Mouse (Mus musculus) stomach, embryonic 16.5 days (tissue): ENCODE measurements at regions not wholly inside any gene's neighbourhood (a gene's known extent, or its start where the extent isn't known, plus 50 kb on each side); places are given as distances from the start of the nearest gene placed in this dataset.

ENCODE experiments used
- ATAC-seq: fragments of 200-750 bp; cut with Nextera tagmentation; 2 replicates; pipeline ENCODE4 v1.8.0; 2017; ENCODE audit warnings: moderate number of reproducible peaks, moderate TSS enrichment; ENCODE audit not compliant: insufficient read depth, low FRiP score
- H3K27ac ChIP-seq: fragments of 300-500 bp; sonication (generic); 2 replicates; pipeline ENCODE4 v1.5.1; 2014; ENCODE audit warnings: low read length
- H3K27me3 ChIP-seq: fragments of 300-500 bp; sonication (generic); 2 replicates; pipeline ENCODE4 v1.6.1; 2014; ENCODE audit warnings: low read length, control low read depth, mixed read lengths; ENCODE audit not compliant: control insufficient read depth, insufficient read depth
- H3K36me3 ChIP-seq: fragments of 300-500 bp; sonication (generic); 2 replicates; pipeline ENCODE4 v1.6.1; 2014; ENCODE audit warnings: low read length; ENCODE audit not compliant: control insufficient read depth, insufficient read depth
- H3K4me1 ChIP-seq: fragments of 300-500 bp; sonication (generic); 2 replicates; pipeline ENCODE4 v1.6.1; 2014; ENCODE audit warnings: low read length, control low read depth, mixed read lengths; ENCODE audit not compliant: control insufficient read depth, insufficient read depth
- H3K4me2 ChIP-seq: fragments of 300-500 bp; sonication (generic); 2 replicates; pipeline ENCODE4 v1.6.1; 2014; ENCODE audit warnings: low read depth, low read length, mixed read lengths
- H3K4me3 ChIP-seq: fragments of 300-500 bp; sonication (generic); replicated peaks from 2 replicates; pipeline ENCODE4 v1.5.1; 2014; ENCODE audit warnings: mild to moderate bottlenecking, low read length
- H3K9ac ChIP-seq: fragments of 300-500 bp; sonication (generic); 2 replicates; pipeline ENCODE4 v1.6.1; 2014; ENCODE audit warnings: low read length
- H3K9me3 ChIP-seq: fragments of 300-500 bp; sonication (generic); replicated peaks from 2 replicates; pipeline ENCODE4 v1.6.1; 2016; ENCODE audit warnings: low read length, control low read depth; ENCODE audit not compliant: control insufficient read depth
- WGBS: fragments of 180-500 bp; shearing (Covaris S2); extraction: QIAGEN DNeasy Blood & Tissue Kit; methylation state at CpG from one replicate; pipeline ENCODE4 v1.1.7; 2014; 5-methylcytosine and 5-hydroxymethylcytosine counted together

DNA sequence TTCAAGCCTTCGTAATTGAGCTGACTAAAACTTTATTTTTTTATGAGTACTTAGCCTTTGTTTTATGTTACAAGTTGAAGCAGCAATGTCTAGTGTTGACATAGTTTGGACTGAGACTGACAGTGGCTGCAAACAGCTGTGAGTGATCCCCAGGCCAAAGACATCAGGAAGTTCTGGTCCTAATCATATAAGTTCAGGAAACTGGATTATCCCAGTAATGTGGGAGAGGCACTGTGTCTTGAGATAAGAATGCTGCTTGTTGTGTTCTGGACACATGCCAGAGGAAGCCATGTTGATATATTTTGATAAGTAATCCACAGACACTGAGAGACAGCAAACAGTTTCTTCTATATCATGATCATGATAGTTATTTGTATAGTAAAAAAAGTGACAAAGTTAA lies 153.4 kb downstream of the Lrriq3 start:
- Histone ChIP-seq H3K36me3 (no peaks in the 10 kb centered on the region), H3K4me1 (no peaks in the 10 kb centered on the region), H3K4me2 (no peak overlapping the region), H3K4me3 (no peak overlapping the region), H3K27me3 (no peaks in the 10 kb centered on the region), H3K27ac (no peak overlapping the region), H3K9me3 (no peaks in the 10 kb centered on the region; the same call in 1 of the 2 replicates), H3K9ac (no peak overlapping the region)
- whole genome bisulfite sequencing, result 70% methylated on average over 1 of the region's 1 CpGs
- ATAC-seq, result no peak

- no peaks in the 10 kb centered on the region for H3K4me1 ChIP-seq
- H3K9ac ChIP-seq, result no peak overlapping the region
- H3K9me3 ChIP-seq, result no peaks in the 10 kb centered on the region; the same call in 1 of the 2 replicates
- no peak overlapping the region for H3K27ac ChIP-seq
- H3K4me3 ChIP-seq, result no peak overlapping the region
- no peaks in the 10 kb centered on the region for H3K27me3 ChIP-seq
- no peak for ATAC-seq
- H3K36me3 ChIP-seq, result no peaks in the 10 kb centered on the region
- no peak overlapping the region for H3K4me2 ChIP-seq
- WGBS, result 64% methylated on average over 2 of the region's 2 CpGs
These were observed 153.9 kb downstream of the Lrriq3 start for GRCm38 (mm10) chr3:155247124-155247523.

DNA sequence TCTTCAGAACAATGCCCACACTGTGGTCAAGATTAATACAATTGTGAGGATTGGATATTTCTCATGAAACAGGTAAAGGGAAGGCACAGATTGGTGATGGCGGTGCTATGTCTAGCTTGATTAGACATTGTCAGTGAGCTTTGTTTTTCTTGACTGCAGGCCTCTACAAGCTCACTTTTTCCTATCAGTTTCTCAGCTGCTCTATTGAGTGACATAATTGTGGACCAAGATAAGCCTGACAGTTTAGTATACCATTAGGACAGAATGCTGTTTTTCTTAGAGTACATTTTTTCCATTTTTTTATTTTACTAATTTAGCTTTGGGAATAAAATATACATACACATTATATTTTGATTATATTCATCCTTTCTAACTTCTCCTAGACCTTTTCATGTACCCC lies 154.7 kb downstream of the Lrriq3 start:
- Histone ChIP-seq H3K9ac (no peak overlapping the region), H3K4me3 (no peak overlapping the region), H3K4me2 (no peak overlapping the region), H3K9me3 (no peaks in the 10 kb centered on the region; the same call in 1 of the 2 replicates), H3K27me3 (no peaks in the 10 kb centered on the region), H3K4me1 (no peaks in the 10 kb centered on the region), H3K27ac (no peak overlapping the region), H3K36me3 (no peaks in the 10 kb centered on the region)
- 84% methylated on average over 1 of the region's 1 CpGs for WGBS
- ATAC-seq, result no peak

DNA sequence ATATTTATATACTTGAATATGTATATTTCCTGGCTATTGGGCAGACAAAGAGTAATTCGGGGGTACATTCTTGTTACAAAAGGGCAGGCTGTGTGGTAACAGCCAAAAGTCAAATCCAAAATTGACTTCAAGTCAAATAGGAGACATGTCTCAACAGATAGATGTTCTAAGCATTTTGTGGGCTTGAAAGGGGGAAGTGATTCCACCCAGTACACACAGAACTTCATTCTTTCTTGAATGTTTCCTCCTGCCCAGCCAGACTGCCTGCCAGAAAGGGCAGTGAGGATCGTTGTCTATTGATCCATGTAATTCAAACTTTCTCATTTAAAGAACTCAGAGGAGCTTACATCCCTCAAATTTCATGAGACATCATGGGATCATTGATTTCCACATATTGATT lies 157.7 kb downstream of the Lrriq3 start:
- WGBS, result 64% methylated on average over 2 of the region's 2 CpGs
- H3K36me3 ChIP-seq, result no peaks in the 10 kb centered on the region
- H3K4me1 ChIP-seq, result no peaks in the 10 kb centered on the region
- no peak overlapping the region for H3K27ac ChIP-seq
- no peak overlapping the region for H3K9ac ChIP-seq
- no peaks in the 10 kb centered on the region for H3K27me3 ChIP-seq
- no peak for ATAC-seq
- H3K4me2 ChIP-seq, result no peak overlapping the region
- H3K9me3 ChIP-seq, result no peaks in the 10 kb centered on the region; the same call in 1 of the 2 replicates
- no peak overlapping the region for H3K4me3 ChIP-seq

DNA sequence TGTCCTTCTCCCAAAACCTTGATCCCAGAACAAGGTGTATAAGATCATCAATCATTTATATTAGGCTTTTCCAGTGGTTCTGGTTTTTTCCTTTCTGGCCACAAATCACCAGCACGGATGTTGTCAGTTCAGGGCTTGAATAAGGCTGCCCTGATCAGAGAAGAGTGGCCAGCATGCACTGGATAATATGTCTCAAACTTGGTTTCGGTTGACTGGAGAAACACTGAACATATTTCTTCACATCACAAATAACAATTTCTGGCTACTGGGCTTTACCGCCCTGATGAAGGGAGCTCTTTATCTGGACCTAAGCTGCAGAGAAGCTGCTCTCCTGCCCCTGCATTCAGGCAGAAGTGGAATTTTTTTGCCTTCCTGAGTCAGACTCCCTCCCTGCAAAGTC lies 205.0 kb downstream of the Lrriq3 start:
- H3K27me3 ChIP-seq, result no peaks in the 10 kb centered on the region
- no peak overlapping the region for H3K9ac ChIP-seq
- H3K9me3 ChIP-seq, result no peaks in the 10 kb centered on the region
- no peak overlapping the region for H3K4me2 ChIP-seq
- ATAC-seq, result no peak
- H3K27ac ChIP-seq, result no peak overlapping the region
- H3K4me3 ChIP-seq, result no peak overlapping the region
- no peaks in the 10 kb centered on the region for H3K36me3 ChIP-seq
- H3K4me1 ChIP-seq, result no peaks in the 10 kb centered on the region
- 55% methylated on average over 3 of the region's 3 CpGs for WGBS

DNA sequence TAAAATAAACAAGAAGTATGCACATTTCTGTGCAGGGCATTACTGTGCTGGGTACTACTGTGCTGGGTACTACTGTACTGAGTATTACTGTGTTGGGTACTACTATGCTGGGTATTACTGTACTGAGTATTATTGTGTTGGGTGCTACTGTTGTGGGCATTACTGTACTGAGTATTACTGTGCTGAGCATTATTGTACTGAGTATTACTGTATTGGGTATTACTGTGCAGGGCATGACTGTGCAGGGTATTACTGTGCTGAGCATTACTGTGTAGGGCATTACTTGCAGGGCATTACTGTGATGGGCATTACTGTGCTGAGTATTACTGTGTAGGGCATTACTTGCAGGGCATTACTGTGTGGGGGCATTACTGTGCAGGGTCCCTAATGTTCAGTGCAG lies 205.5 kb downstream of the Lrriq3 start:
- ATAC-seq, result no peak
- H3K9me3 ChIP-seq, result no peaks in the 10 kb centered on the region
- no peak overlapping the region for H3K9ac ChIP-seq
- H3K4me1 ChIP-seq, result no peaks in the 10 kb centered on the region
- no peaks in the 10 kb centered on the region for H3K27me3 ChIP-seq
- H3K27ac ChIP-seq, result no peak overlapping the region
- H3K4me3 ChIP-seq, result no peak overlapping the region
- no peak overlapping the region for H3K4me2 ChIP-seq
- no peaks in the 10 kb centered on the region for H3K36me3 ChIP-seq

DNA sequence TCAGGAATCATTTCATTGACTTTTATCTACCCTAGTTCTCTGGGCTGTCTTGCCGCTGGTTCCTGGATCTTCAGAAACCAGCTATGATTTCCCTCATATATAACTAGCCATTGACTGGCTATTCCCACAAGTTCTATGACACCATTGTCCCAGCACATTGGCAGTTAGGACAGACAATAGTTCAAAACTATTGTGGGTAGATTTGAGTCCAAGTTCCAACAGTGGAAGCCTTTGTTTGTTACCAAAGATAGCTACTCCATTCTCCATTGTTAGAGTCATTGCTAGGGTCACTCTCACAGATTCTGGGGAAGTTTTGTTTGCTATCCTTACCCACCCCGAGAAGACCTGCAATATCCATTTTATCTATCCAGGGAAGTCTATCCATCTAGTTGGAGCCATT lies 229.1 kb downstream of the Lrriq3 start:
- no peak overlapping the region for H3K4me2 ChIP-seq
- H3K9ac ChIP-seq, result no peak overlapping the region
- H3K4me1 ChIP-seq, result no peaks in the 10 kb centered on the region
- no peak for ATAC-seq
- H3K4me3 ChIP-seq, result no peak overlapping the region
- 80% methylated on average over 2 of the region's 2 CpGs for WGBS
- no peaks in the 10 kb centered on the region for H3K27me3 ChIP-seq
- no peaks in the 10 kb centered on the region for H3K9me3 ChIP-seq
- no peak overlapping the region for H3K27ac ChIP-seq
- H3K36me3 ChIP-seq, result no peaks in the 10 kb centered on the region

GRCm38 (mm10) chr3:155329701-155330100 lies 236.5 kb downstream of the Lrriq3 start:
- Histone ChIP-seq H3K27me3 (no peaks in the 10 kb centered on the region), H3K36me3 (no peaks in the 10 kb centered on the region), H3K9me3 (no peaks in the 10 kb centered on the region), H3K4me3 (no peak overlapping the region), H3K9ac (no peak overlapping the region), H3K27ac (no peak overlapping the region), H3K4me2 (no peak overlapping the region), H3K4me1 (no peaks in the 10 kb centered on the region)
- ATAC-seq, result no peak
- 64% methylated on average over 2 of the region's 2 CpGs for WGBS

DNA sequence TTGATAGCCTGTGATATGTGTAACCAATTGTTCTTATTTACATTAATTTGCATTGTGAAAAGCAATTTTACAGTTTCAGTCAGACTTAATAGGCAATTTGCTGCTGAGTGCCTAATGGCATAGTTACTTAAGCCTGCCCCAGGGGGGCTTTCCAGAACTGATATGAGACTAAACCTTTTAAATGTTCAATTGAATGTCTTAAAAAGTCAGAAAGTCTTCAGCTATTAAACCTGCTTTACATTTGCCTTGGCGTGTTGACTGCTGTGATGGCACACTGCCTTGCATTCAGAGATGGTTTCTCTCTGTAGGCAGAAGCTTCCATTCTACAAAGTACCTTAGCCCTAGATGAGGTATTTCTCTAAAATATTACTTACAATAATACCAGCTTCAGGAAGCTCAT lies 256.0 kb downstream of the Lrriq3 start:
- ATAC-seq, result no peak
- no peaks in the 10 kb centered on the region for H3K4me1 ChIP-seq
- no peak overlapping the region for H3K27ac ChIP-seq
- H3K36me3 ChIP-seq, result no peaks in the 10 kb centered on the region
- H3K27me3 ChIP-seq, result no peaks in the 10 kb centered on the region
- no peaks in the 10 kb centered on the region for H3K9me3 ChIP-seq
- no peak overlapping the region for H3K4me2 ChIP-seq
- H3K4me3 ChIP-seq, result no peak overlapping the region
- WGBS, result 74% methylated on average over 1 of the region's 1 CpGs
- H3K9ac ChIP-seq, result no peak overlapping the region

GRCm38 (mm10) chr3:155351636-155352035 lies 258.4 kb downstream of the Lrriq3 start:
- no peaks in the 10 kb centered on the region for H3K36me3 ChIP-seq

More at GRCm38 (mm10) chr3:155351636-155352035, 258.4 kb downstream of the Lrriq3 start:
- no peak; the same call in 1 of the 2 replicates for ATAC-seq
- Histone ChIP-seq H3K27ac (no peak overlapping the region), H3K4me1 (no peaks in the 10 kb centered on the region), H3K27me3 (no peaks in the 10 kb centered on the region), H3K9ac (no peak overlapping the region), H3K4me2 (no peak overlapping the region), H3K4me3 (no peak overlapping the region), H3K9me3 (no peaks in the 10 kb centered on the region)
- WGBS, result 71% methylated on average over 2 of the region's 2 CpGs
